Mouse (Mus musculus) regulatory T cell (primary cell): Measurements from ENCODE around the gene Gm10486.
"Not testable (repeated sequence)": the region's sequence is repeated elsewhere in the genome, so short reads cannot be mapped to it uniquely, and the experiment has no call there.

ENCODE experiments used
- in situ Hi-C: fragments of 300-600 bp; cut with MboI, MseI; formaldehyde crosslinking; loops from one replicate; pipeline ENCODE4 v1.15.1; 2025; ENCODE audit warnings: high pct_unique_total_duplicates

Gene Gm10486

DNA sequence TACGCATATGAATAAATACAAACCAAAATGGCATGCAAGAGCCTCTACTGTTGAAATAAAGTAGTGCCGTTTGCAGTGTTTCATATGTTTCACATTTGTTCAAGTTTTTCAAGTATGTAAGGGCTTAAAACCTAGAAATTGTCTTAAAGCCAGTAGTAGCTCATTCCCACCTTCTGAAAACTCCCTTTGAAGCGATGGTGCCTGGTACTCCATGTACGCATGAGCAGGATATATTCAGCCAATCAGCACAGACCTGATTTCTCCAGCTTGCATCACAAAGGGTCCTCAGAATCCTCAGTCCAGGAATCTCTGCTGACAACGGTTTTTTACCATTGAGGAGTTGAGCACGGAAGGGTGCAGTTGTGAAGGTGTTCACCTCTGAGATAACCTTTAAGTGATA, at the start of gene Gm10486:
Gene Gm10486 (plus strand): TSS at position 301 of the 400 bp plus-strand sequence.
- in situ Hi-C loops: not testable (repeated sequence)
